Mouse (Mus musculus) embryonic facial prominence, embryonic 11.5 days (tissue): ENCODE results near the gene Gm49673. TPM values are rescaled to one million over a fixed set of nuclear protein-coding genes. Genes with fewer than 3 reads are reported as not detected.
"Not testable (repeated sequence)": the region's sequence is repeated elsewhere in the genome, so short reads cannot be mapped to it uniquely, and the experiment has no call there.

ENCODE experiments used
- ATAC-seq: fragments of 200-750 bp; cut with Nextera tagmentation; replicated peaks from 2 replicates; pipeline ENCODE4 v1.8.0; 2017; ENCODE audit warnings: low read depth; ENCODE audit not compliant: insufficient number of reproducible peaks, low FRiP score, low TSS enrichment
- DNase-seq: peaks from one replicate; pipeline ENCODE4 v3.0.0-alpha.2; 2015; ENCODE audit warnings: low spot score
- H3K27ac ChIP-seq: fragments of 300-500 bp; sonication (generic); replicated peaks from 2 replicates; pipeline ENCODE4 v1.5.1; 2014; ENCODE audit warnings: mild to moderate bottlenecking, low read depth, low read length, control low read depth
- H3K27me3 ChIP-seq: fragments of 300-500 bp; sonication (generic); 2 replicates; pipeline ENCODE4 v1.6.1; 2014; ENCODE audit warnings: mild to moderate bottlenecking, low read length, moderate library complexity, mixed read lengths; ENCODE audit not compliant: control insufficient read depth, insufficient read depth
- H3K36me3 ChIP-seq: fragments of 300-500 bp; sonication (generic); replicated peaks from 2 replicates; pipeline ENCODE4 v1.6.1; 2014; ENCODE audit warnings: low read depth, mild to moderate bottlenecking, low read length, moderate library complexity, mixed read lengths; ENCODE audit not compliant: control insufficient read depth, insufficient read depth
- H3K4me1 ChIP-seq: fragments of 300-500 bp; sonication (generic); 2 replicates; pipeline ENCODE4 v1.6.1; 2014; ENCODE audit warnings: low read length, mixed read lengths; ENCODE audit not compliant: control insufficient read depth, insufficient read depth
- H3K4me2 ChIP-seq: fragments of 300-500 bp; sonication (generic); 2 replicates; pipeline ENCODE4 v1.6.1; 2014; ENCODE audit warnings: low read depth, mild to moderate bottlenecking, control low read depth, low read length, moderate library complexity
- H3K4me3 ChIP-seq: fragments of 300-500 bp; sonication (generic); 2 replicates; pipeline ENCODE4 v1.5.1; 2014; ENCODE audit warnings: low read depth, low read length, control low read depth
- H3K9ac ChIP-seq: fragments of 300-500 bp; sonication (generic); replicated peaks from 2 replicates; pipeline ENCODE4 v1.6.1; 2014; ENCODE audit warnings: mild to moderate bottlenecking, control low read depth, low read length
- H3K9me3 ChIP-seq: fragments of 300-500 bp; sonication (generic); replicated peaks from 2 replicates; pipeline ENCODE4 v1.6.1; 2016; ENCODE audit warnings: mild to moderate bottlenecking, low read length, inconsistent platforms, mixed read lengths; ENCODE audit not compliant: control insufficient read depth
- WGBS: fragments of 180-500 bp; shearing (Covaris S2); extraction: QIAGEN DNeasy Blood & Tissue Kit; methylation state at CpG from one replicate; pipeline ENCODE4 v1.1.7; 2014; 5-methylcytosine and 5-hydroxymethylcytosine counted together
- polyA plus RNA-seq: library from polyadenylated mRNA; unstranded; fragments of >200 nt; fragmentation: Nextera tagmentation; extraction: Ambion mirVana; gene quantifications from 2 replicates; pipeline ENCODE4 v1.2.1, GENCODE M21; 2014

The Gm49673 gene
- polyA plus RNA-seq, 1 experiment from 2014 or later, result 0.25 TPM

DNA sequence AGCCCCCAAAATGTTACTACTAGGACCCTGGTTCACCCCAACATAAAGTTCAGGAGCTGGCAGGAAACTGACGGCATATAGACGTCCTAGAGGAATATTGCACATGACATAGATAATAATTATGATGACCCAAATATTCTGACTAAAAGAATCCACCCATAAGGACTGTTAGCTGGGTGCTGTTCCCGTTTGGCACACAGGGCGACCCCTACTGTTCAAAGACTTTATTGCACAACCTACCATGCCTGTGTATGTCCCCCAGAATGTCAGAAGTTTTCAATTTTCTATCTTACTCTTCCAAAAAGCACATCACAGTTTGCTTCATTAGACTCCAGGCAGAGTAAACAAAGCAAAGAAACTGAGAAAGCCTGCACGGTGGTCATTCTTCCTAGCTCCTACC is 101.4 kb downstream of the Gm49673 start:
- H3K4me3 ChIP-seq, H3K4me2 ChIP-seq, H3K4me1 ChIP-seq, H3K9ac ChIP-seq, DNase-seq, H3K36me3 ChIP-seq, H3K9me3 ChIP-seq, H3K27me3 ChIP-seq, ATAC-seq, H3K27ac ChIP-seq: not testable (repeated sequence)
- WGBS, result 0% methylated on average over 2 of the region's 5 CpGs

- not testable (repeated sequence) for H3K4me1 ChIP-seq, H3K9me3 ChIP-seq, H3K9ac ChIP-seq, H3K36me3 ChIP-seq, H3K4me3 ChIP-seq, DNase-seq, H3K27me3 ChIP-seq, H3K27ac ChIP-seq, ATAC-seq, H3K4me2 ChIP-seq
- WGBS, result no CpG with 5 or more reads among the region's 5 CpGs
Measured at GRCm38 (mm10) chr17:8041197-8041596, 106.4 kb downstream of the Gm49673 start.

DNA sequence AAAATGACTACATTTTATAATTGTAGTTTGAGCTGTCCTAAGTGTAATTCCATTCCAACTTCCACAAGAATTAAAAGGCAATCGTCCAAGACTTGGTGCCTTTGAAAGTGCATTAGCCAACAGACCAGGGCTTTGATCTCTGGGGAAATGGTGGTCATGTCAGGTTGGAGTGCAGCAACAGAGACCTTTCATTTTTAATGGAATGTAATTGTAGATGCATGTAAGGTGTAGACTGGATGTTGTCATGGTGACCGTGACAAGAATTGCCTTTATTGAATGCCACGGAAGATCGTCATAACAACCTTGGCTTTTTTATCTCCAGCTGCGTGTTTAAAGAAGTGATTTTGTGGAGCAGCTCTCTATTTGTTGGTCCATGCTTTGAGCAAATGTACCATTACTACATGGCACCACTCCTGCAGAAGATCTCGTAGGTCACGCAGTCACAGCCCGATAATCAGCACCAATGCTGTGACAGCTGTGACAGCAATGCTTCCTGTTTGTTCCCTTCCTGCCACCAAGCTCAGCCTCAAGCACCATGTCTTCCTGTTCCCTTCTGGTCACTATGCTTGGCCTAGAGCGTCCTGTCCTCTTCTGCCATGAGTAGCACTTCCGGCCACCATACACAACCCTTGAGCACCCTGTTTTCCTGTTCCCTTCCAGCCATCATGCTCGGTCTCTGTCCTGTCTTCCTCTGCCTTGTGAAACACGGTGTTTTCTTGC is 107.5 kb downstream of the Gm49673 start:
- H3K27ac ChIP-seq, ATAC-seq, H3K9ac ChIP-seq, H3K4me3 ChIP-seq, H3K4me2 ChIP-seq, H3K27me3 ChIP-seq, H3K36me3 ChIP-seq, H3K9me3 ChIP-seq, H3K4me1 ChIP-seq, DNase-seq: not testable (repeated sequence)
- no CpG with 5 or more reads among the region's 12 CpGs for WGBS

- H3K36me3 ChIP-seq, H3K9ac ChIP-seq, H3K4me2 ChIP-seq, H3K27ac ChIP-seq, H3K4me1 ChIP-seq, DNase-seq, H3K9me3 ChIP-seq, H3K4me3 ChIP-seq, H3K27me3 ChIP-seq, ATAC-seq: not testable (repeated sequence)
- 66% methylated on average over 3 of the region's 6 CpGs for WGBS
Measured at GRCm38 (mm10) chr17:8036976-8037375, 110.6 kb downstream of the Gm49673 start.

Other genes starting within 250 kb of the Gm49673 start
- gene Tagap, start 221.8 kb downstream of the Gm49673 start, polyA plus RNA-seq, result 0.42 and 0.65 TPM in 2 replicates
- gene Rsph3a, start 202.2 kb downstream of the Gm49673 start, polyA plus RNA-seq, result 46.0 and 52.9 TPM in 2 replicates
- 16.4 and 18.0 TPM in 2 replicates for gene Rnaset2a, start 309 bp upstream of the Gm49673 start, polyA plus RNA-seq
- gene Fgfr1op, start 17.7 kb upstream of the Gm49673 start, polyA plus RNA-seq, result 58.8 and 65.7 TPM in 2 replicates
- gene Ccr6, start 88.3 kb upstream of the Gm49673 start, polyA plus RNA-seq, result not detected in 2 replicates
- 106 and 124 TPM in 2 replicates for gene Mpc1, start 135.1 kb upstream of the Gm49673 start, polyA plus RNA-seq
- gene Sft2d1, start 163.3 kb upstream of the Gm49673 start, polyA plus RNA-seq, result 47.5 and 48.3 TPM in 2 replicates
- gene Prr18, start 189.7 kb upstream of the Gm49673 start, polyA plus RNA-seq, result 0.31 and 0.49 TPM in 2 replicates
- 0.74 and 1.2 TPM in 2 replicates for gene T2, start 208.2 kb upstream of the Gm49673 start, polyA plus RNA-seq